Mouse (Mus musculus): ENCODE results near the gene 2210016F16Rik. TPM values are rescaled to one million over a fixed set of nuclear protein-coding genes. Genes with fewer than 3 reads are reported as not detected.
A peak's percentile ranks its signal among the peaks of the same experiment; 100 is the strongest.

The 2210016F16Rik gene
- polyA plus RNA-seq, 1 experiment from 2014 or later = 31.2 TPM

MicroRNA genes within 50 kb of the gene (microRNA counts, 519-probe panel; counts per million panel counts)
- microRNA mmu-miR-7a = 2,747 counts per million, percentile 50 among the panel's probes with 10 or more counts

Small RNA genes within 50 kb of the gene (microRNA-seq; reads per million reads assigned to microRNA genes)
- gene Mir7-1 = 80.8 reads per million, percentile 49 among the genes with 10 or more reads in this experiment

Other genes starting within 250 kb of the 2210016F16Rik start
- 37.2 and 41.8 TPM in 2 replicates for gene Idnk, start 227.6 kb downstream of the 2210016F16Rik start, polyA plus RNA-seq (2015; fragmentation: Nextera tagmentation; extraction: Ambion mirVana)
- gene Ubqln1, start 169.6 kb downstream of the 2210016F16Rik start, polyA plus RNA-seq (2015; fragmentation: Nextera tagmentation; extraction: Ambion mirVana) = 81.0 and 87.8 TPM in 2 replicates
- 16.5 and 19.8 TPM in 2 replicates for gene Gkap1, start 109.5 kb downstream of the 2210016F16Rik start, polyA plus RNA-seq (2015; fragmentation: Nextera tagmentation; extraction: Ambion mirVana)
- gene Kif27, start 26.1 kb downstream of the 2210016F16Rik start, polyA plus RNA-seq (2015; fragmentation: Nextera tagmentation; extraction: Ambion mirVana) = 1.4 and 1.6 TPM in 2 replicates
- gene Rmi1, start 17.0 kb upstream of the 2210016F16Rik start, polyA plus RNA-seq (2015; fragmentation: Nextera tagmentation; extraction: Ambion mirVana) = 27.0 and 28.6 TPM in 2 replicates
- 1,519 and 1,646 TPM in 2 replicates for gene Hnrnpk, start 18.1 kb upstream of the 2210016F16Rik start, polyA plus RNA-seq (2015; fragmentation: Nextera tagmentation; extraction: Ambion mirVana)
- 0.08 TPM in 1 of 2 replicates, not detected in the other for gene Slc28a3, start 225.7 kb upstream of the 2210016F16Rik start, polyA plus RNA-seq (2015; fragmentation: Nextera tagmentation; extraction: Ambion mirVana)

Measured in lung, embryonic 16.5 days (tissue).